Mouse (Mus musculus) ovary, postnatal 14 days (tissue): ENCODE data around the gene St8sia1.

Source experiments
- DNase-seq: peaks from one replicate; pipeline ENCODE4 v3.0.0; 2022; ENCODE audit warnings: low spot score

Gene St8sia1

GRCm38 (mm10) chr6:142944470-142944869 lies 19.8 kb downstream of the St8sia1 start:
- no peak for DNase-seq

DNA sequence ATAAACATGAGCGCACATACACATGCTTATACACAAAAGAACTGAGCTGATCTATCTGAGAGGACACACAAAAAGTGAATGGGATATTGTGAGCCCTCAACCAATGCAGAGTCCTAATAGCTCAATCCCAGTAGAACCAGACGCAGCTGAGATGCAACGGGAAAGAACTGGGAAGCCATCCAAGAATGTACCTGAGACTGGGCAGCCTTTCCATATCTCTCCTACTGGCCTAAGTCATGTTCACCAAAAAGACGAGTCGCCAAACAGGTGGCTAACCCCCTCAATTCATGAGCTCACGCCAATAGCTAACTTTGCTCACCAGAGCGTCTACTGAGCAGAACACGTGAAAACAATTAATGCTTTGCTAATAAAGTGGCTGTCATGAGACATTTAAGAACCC lies 20.8 kb downstream of the St8sia1 start:
- no peak for DNase-seq

GRCm38 (mm10) chr6:142941596-142942381 lies 22.5 kb downstream of the St8sia1 start:
- DNase-seq: no peak

DNA sequence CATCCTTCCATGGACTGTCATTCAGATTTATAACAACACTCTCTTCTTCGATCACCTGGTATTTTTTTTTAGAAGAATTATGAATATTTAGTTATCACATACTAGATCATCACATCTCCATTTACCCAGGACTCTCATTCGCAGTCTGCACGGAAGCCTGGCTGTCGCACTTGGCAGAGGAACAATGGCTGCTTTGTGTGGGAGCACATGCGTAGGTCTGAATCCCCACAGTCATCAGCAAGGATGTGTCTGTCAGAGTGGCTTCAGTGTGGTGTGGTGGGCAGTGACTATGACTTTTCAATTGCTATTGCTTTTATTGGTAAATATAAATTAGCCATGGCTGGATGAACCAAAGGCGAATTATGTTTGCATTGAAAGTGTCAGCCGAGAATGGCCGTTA lies 23.2 kb downstream of the St8sia1 start:
- no peak for DNase-seq

GRCm38 (mm10) chr6:142938549-142939345 lies 25.5 kb downstream of the St8sia1 start:
- DNase-seq: no peak

- DNase-seq: no peak
These were observed 26.2 kb downstream of the St8sia1 start for GRCm38 (mm10) chr6:142938074-142938473.

- no peak for DNase-seq
These were observed 31.7 kb downstream of the St8sia1 start for GRCm38 (mm10) chr6:142932582-142932981.

DNA sequence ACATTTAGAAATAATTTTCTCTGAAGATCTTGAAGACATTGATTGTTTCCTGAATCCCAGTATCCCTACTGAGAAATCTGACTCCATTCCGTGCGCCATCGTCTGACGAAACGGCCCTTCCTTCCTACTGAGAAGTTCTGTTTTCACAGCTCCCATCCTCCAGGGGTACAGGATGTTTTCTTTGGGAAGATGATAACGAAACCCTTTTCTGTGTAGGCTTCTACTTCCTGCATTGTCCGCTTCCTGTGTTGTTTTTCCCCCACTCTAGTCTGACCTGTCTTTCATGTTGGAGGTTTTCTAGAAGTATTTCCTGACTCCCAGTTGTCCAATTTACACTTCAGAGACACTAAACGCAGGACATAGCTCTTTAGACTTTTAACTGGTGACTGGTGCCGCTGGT lies 32.1 kb downstream of the St8sia1 start:
- DNase-seq: no peak

DNA sequence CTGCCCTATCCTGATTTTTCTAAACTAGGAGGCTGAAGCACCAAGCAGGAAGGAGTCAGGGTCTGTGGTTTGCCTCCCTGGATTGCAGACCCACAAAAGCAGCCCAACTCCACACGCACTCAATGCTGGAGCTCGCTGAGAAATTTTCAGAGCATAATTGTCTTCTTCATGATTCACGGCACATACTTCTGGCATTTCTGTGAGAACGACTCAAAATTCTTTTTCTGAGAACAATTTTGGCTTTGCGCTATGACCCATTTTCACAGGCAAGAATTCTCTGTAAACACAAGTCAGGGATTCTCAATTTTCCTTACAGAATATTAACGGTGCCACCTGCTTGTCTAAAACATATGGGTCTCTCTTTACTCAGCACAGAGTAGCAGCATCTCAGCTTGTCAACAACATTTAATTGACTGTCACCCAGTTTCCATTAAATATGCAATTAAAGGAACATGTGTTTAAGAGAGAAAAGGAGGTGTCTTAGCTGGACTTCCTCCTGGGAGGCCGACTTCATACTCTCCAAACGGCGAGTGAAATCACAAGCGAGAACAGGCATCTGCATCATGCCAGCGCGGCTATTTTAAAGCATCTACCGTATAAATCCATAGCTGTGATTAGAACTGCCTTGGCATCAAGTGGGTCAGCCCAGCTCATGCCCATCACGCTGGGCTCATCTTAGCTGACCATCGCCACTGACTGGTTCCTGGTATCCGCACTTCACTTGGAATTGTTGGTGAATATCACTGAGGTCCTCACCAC lies 35.5 kb downstream of the St8sia1 start:
- no peak for DNase-seq

GRCm38 (mm10) chr6:142926901-142927605 lies 37.2 kb downstream of the St8sia1 start:
- DNase-seq: no peak

GRCm38 (mm10) chr6:142925921-142926320 lies 38.3 kb downstream of the St8sia1 start:
- no peak for DNase-seq

DNA sequence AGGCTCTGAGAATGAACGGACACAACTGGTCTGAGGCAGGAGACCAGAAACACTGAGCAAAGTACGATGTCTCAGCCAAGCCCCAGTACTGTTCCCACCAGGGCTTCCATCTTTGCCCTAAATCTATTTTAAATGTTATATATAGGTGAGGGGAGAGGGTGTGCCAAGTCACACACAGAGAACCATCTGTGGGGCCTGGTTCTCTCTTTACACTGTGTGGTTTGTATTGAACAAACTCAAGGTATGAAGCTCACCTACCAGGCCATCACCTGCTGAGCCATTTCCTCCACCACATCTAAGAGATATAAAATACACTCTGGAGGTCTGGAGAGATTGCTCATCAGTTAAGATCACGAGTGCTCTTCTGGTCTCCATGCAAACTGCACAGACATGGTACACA lies 38.9 kb downstream of the St8sia1 start:
- DNase-seq: no peak

DNA sequence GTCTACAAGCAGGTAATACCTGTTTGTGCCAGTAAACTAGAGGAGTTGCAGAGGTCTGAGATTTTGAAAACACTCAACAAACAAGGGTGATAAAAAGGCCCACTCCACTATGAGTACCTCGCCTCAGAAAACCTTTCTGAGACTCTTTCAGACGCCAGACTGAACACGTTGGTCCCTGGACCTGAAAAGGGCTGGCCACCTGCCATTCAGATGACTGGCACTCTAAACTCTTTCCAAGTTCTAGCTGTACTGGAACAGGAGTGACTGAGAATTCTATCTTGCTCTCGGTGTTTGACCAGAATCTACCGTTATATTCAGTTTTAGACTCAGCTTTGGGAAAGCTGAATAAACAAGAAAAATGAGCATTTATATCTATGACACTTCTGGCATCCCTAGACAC lies 43.4 kb downstream of the St8sia1 start:
- DNase-seq: no peak

GRCm38 (mm10) chr6:142918691-142919090 lies 45.6 kb downstream of the St8sia1 start:
- no peak for DNase-seq

- no peak for DNase-seq
These were observed 46.8 kb downstream of the St8sia1 start for GRCm38 (mm10) chr6:142917471-142917901.

DNA sequence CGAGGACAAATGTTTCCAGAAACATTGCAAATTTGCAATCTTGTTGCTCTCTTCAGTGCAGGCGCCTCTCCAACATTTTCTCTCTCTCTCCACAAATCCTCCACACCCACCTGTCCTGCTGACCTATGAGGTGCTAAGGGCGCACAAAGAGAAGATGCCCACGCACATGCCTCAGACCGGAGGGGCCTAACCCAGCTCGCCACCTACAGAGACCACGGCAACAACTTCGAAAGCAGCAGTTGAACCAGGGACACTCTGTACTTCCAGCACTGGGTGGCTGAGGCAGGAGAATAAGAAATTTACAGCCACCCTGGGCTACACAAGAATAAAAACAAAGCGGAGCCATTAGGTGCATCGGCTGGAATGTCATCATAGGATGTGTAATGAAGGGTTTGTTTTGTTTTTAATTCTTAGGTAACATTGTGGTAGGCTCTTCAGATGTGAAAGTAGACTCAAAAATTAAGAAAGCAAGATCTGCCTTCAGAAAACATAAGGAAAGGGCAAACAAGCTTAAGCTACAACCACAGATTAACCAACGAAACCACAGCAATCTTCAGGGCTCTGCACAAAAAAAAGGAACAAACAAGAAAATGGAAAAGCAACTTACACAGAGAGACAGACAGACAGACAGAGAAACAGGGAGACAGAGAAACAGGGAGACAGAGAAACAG lies 47.8 kb downstream of the St8sia1 start:
- DNase-seq: no peak

- no peak for DNase-seq
These were observed 48.8 kb downstream of the St8sia1 start for GRCm38 (mm10) chr6:142915464-142915863.

DNA sequence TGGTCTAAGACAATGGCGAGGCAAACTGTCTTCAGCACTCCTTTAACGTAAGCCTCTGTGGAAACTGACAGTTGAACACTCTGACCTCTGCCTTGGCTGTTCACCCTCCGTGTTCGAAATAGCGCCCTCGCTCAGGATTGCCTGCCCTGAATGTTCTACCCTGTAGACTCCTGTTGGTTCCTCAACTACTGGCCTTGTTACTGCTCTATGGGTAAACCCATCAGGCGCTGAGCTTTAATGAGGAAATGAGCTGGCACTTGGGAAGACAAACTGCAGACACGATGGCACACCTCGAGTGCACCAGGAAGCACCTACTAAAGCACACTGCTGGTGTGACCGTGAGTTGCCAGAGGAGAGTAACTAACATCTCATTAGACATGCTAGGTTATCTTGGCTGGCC lies 49.6 kb downstream of the St8sia1 start:
- no peak for DNase-seq

DNA sequence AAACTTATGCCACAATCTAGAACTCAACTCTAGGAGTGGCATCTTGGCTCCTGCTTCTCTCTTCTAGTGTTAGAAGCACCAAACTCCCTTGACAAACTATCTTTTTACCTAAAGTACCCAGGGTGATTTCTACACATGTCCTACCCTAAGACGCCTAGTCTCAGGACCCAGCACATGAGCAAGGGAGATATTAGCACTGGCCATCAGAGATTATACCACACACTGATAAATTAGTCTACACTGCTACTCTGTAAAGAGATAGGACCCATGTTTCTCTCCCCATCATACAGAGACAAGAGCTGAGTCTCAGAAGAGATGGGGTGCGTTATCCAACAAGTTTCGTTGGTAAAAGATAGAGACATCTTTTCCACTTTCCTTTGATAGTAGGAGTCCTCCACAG lies 53.0 kb downstream of the St8sia1 start:
- DNase-seq: no peak

- no peak for DNase-seq
These were observed 53.5 kb downstream of the St8sia1 start for GRCm38 (mm10) chr6:142910721-142911120.

GRCm38 (mm10) chr6:142909771-142910105 lies 54.5 kb downstream of the St8sia1 start:
- DNase-seq: no peak
